Mouse (Mus musculus): ENCODE results near the gene Atp8a1.

GRCm38 (mm10) chr5:67607804-67608673 is 239.2 kb downstream of the Atp8a1 start, which contains the start of gene Shisa3:
- no peak for TF ChIP-seq GATA1 (IDR thresholded peaks at IDR 0.05; ENCODE audit: low read length)
- TF ChIP-seq TAL1 (IDR thresholded peaks at IDR 0.05; ENCODE audit: low read length) = no peak

Data from erythroblast, embryonic 14.5 days (primary cell).